Mouse (Mus musculus) left cerebral cortex, postnatal 25 days (tissue): ENCODE measurements around the gene Esrrg. TPM values are rescaled to one million over a fixed set of nuclear protein-coding genes. Genes with fewer than 3 reads are reported as not detected.

ENCODE experiments used
- DNase-seq, 2 experiments: peaks; one replicate each; pipeline ENCODE4 v3.0.0; 2022; ENCODE audit warnings: low spot score in 2 of 2, mixed read lengths in 1 of 2
- intact Hi-C: fragments of 180-260 bp; cut with DNase I; formaldehyde crosslinking; loops from one replicate; pipeline ENCODE4 v1.15.1; 2025
- total RNA-seq, 2 experiments: library from RNA; stranded (reverse); gene quantifications; 2 replicates each; pipeline ENCODE4 v1.2.3; 2021

The Esrrg gene
- 10 to 100 TPM; 24.8 to 27.3 TPM for total RNA-seq

- intact Hi-C loops: loop anchor here (5.0 kb wide), 1 partner anchor 44 kb away; no protein-coding TSS in a partner anchor
- DNase-seq: no peak
Observed at GRCm38 (mm10) chr1:187608261-187608921, at the start of gene Esrrg. Gene Esrrg (plus strand): TSS chr1:187608791.

GRCm38 (mm10) chr1:187583982-187584381 is 24.6 kb upstream of the Esrrg start:
- intact Hi-C loops: no loop called here
- no peak for DNase-seq

- no peak for DNase-seq
- intact Hi-C loops: no loop called here
Observed at GRCm38 (mm10) chr1:187586541-187587075, 22.0 kb upstream of the Esrrg start.

- no peak for DNase-seq
- intact Hi-C loops: no loop called here
Observed at GRCm38 (mm10) chr1:187602942-187603341, 5.6 kb upstream of the Esrrg start.

- no peak for DNase-seq
- intact Hi-C loops: no loop called here
Observed at GRCm38 (mm10) chr1:187604063-187604484, 4.5 kb upstream of the Esrrg start.

- DNase-seq: no peak
- intact Hi-C loops: loop anchor here (5.0 kb wide), 1 partner anchor 48 kb away; no protein-coding TSS in a partner anchor
Observed at GRCm38 (mm10) chr1:187604691-187605310, 3.8 kb upstream of the Esrrg start.

GRCm38 (mm10) chr1:187605391-187606270 is 3.0 kb upstream of the Esrrg start:
- intact Hi-C loops: loop anchor here (5.0 kb wide), 1 partner anchor 47 kb away; no protein-coding TSS in a partner anchor

GRCm38 (mm10) chr1:187606271-187607040 is 2.1 kb upstream of the Esrrg start:
- intact Hi-C loops: loop anchor here (5.0 kb wide), 1 partner anchor 46 kb away; no protein-coding TSS in a partner anchor
- DNase-seq: no peak

More at GRCm38 (mm10) chr1:187605391-187606270, 3.0 kb upstream of the Esrrg start:
- no peak for DNase-seq

- intact Hi-C loops: loop anchor here (5.0 kb wide), 1 partner anchor 45 kb away; no protein-coding TSS in a partner anchor
- DNase-seq: no peak
Observed at GRCm38 (mm10) chr1:187607065-187608047, 1.2 kb upstream of the Esrrg start.

- DNase-seq: no peak
- intact Hi-C loops: loop anchor here (5.0 kb wide), 1 partner anchor 43 kb away; no protein-coding TSS in a partner anchor
Observed at GRCm38 (mm10) chr1:187609021-187609852, 646 bp downstream of the Esrrg start.

- intact Hi-C loops: loop anchor here (5.0 kb wide), 1 partner anchor 42 kb away; no protein-coding TSS in a partner anchor
- DNase-seq: no peak
Observed at GRCm38 (mm10) chr1:187609853-187610230, 1.3 kb downstream of the Esrrg start.

GRCm38 (mm10) chr1:187610336-187610948 is 1.9 kb downstream of the Esrrg start:
- DNase-seq: no peak
- intact Hi-C loops: no loop called here

- no peak for DNase-seq
- intact Hi-C loops: no loop called here
Observed at GRCm38 (mm10) chr1:187611925-187612324, 3.3 kb downstream of the Esrrg start.

- intact Hi-C loops: no loop called here
- no peak for DNase-seq
Observed at GRCm38 (mm10) chr1:187613277-187613676, 4.7 kb downstream of the Esrrg start.

GRCm38 (mm10) chr1:187623981-187624380 is 15.4 kb downstream of the Esrrg start:
- intact Hi-C loops: no loop called here
- no peak for DNase-seq

- intact Hi-C loops: no loop called here
- DNase-seq: no peak
Observed at GRCm38 (mm10) chr1:187630361-187630760, 21.8 kb downstream of the Esrrg start.

GRCm38 (mm10) chr1:187631486-187631885 is 22.9 kb downstream of the Esrrg start:
- intact Hi-C loops: no loop called here
- DNase-seq: no peak
